Mouse (Mus musculus) cortical plate, adult 2 months (tissue): Measurements from ENCODE around the gene Sept8. TPM values are rescaled to one million over a fixed set of nuclear protein-coding genes. Genes with fewer than 3 reads are reported as not detected.

ENCODE experiments used
- H3K27ac ChIP-seq: fragments of 200-500 bp; 2 replicates; pipeline ENCODE4 v1.5.1; 2012; ENCODE audit warnings: low read length, control low read depth, inconsistent platforms; ENCODE audit not compliant: insufficient read depth
- H3K4me1 ChIP-seq: fragments of 200-500 bp; 2 replicates; pipeline ENCODE4 v1.6.1; 2011; ENCODE audit warnings: low read length; ENCODE audit not compliant: control insufficient read depth, insufficient read depth
- H3K4me3 ChIP-seq: fragments of 200-500 bp; 2 replicates; pipeline ENCODE4 v1.5.1; 2011; ENCODE audit warnings: mild to moderate bottlenecking, low read length, control low read depth; ENCODE audit not compliant: insufficient read depth
- CTCF ChIP-seq: fragments of 200-500 bp; IDR thresholded peaks from 2 replicates; pipeline ENCODE4 v1.5.1; 2011; ENCODE audit warnings: mild to moderate bottlenecking, control low read depth, low read length; ENCODE audit not compliant: insufficient read depth; ENCODE audit errors: extremely low read depth
- POLR2A ChIP-seq: fragments of 200-500 bp; IDR thresholded peaks from 2 replicates; pipeline ENCODE4 v1.6.1; 2011; ENCODE audit warnings: mild to moderate bottlenecking, low read length, control low read depth; ENCODE audit not compliant: insufficient read depth; ENCODE audit errors: extremely low read depth
- polyA plus RNA-seq: library from polyadenylated mRNA; depleted of rRNA; stranded (reverse); fragments of >200 nt; gene quantifications from 2 replicates; pipeline ENCODE4 v1.2.3, GENCODE M21; 2012; rRNA removed

Sept8 gene
- polyA plus RNA-seq, result 379 TPM in 2 replicates

- Histone ChIP-seq H3K4me3 (peak within 1 kb of the TSS; percentile 82), H3K4me1 (peaks cover 3% of the 10 kb centered on the region), H3K27ac (peak within 1 kb of the TSS; percentile 93)
These were observed at the start of gene Sept8 for GRCm38 (mm10) chr11:53519207-53520121. Gene Sept8 (plus strand): TSS chr11:53519257.

DNA sequence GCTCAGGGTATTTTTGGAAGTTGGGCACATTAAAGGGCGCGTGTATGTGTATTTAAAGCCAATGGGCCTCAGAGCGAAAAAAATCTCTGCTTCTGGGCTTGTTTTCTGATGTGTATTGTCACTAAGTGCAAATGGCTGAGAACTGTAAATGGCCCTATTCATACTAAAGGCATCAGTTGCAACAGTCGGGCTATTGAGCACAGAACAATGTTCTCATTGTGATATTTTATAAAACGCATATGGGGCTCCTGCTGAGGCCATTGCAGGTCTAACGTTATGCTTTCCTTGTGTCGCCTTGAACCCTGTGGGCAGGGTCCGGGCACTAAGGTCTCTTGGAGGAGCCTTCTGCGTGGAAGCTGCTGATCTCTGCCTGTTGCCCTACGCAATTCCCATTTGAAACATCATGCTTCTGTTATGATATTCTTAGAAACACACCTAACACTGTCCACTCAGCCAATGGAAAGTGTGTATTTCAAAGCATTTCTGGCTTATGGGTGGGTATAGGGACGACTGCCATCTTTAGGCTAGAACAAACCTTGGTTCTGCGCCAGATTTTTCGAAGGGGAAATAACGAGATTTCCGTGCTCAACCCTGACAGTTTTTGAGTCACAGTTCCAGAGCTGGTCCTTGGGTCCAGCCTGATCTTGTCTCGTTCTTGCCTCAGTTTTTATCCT, 49.6 kb upstream of the Sept8 start:
- Histone ChIP-seq H3K4me1 (peaks cover 8% of the 10 kb centered on the region), H3K4me3 (0 out of 2 replicates have a peak overlapping the region, but pooled peaks have one; percentile 3), H3K27ac (peak overlapping the region; percentile 88)
- TF ChIP-seq POLR2A (no peak), CTCF (no peak)

More at GRCm38 (mm10) chr11:53519207-53520121, at the start of gene Sept8:
- no peak for TF ChIP-seq CTCF
- TF ChIP-seq POLR2A, result no peak

DNA sequence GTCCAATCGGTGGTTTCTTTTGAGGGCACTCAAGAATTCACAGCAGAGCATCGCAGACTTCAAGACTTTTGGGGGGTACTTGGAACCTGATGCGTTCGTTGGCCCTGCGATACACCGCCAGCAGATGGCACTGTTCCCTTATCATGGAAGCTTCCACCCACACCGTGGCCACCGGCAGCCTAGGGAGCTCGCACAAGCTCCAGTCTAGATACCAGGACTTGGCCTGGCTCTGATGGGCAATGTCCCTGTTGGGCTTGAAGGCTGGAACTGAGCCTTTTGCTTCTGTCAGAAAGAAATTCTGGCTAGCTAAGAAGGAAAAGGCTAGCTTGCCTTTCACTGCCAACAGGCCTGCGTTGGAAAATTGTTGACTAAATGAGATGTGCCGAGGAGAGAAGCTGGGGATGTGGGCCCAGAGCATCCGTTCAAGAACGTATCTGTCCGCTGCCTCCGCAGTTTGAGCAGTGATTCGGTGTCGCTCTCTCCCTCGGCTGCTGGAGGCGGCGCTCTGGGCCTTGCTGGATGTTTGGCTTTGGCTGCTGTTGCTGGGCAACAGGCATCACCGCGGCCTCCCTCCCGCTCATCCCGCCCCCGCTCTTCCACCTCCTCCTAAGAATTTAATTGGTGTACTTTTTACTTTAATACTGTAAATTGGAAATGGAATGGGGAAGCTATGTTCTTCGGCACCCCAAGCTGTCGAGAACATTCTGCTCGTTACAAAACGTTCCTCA, 48.9 kb upstream of the Sept8 start, which contains the start of gene Gm9837:
Gene Gm9837 (minus strand): TSS at position 512 of the 728 bp plus-strand sequence.
- Histone ChIP-seq H3K27ac (peak within 1 kb of the TSS; percentile 92), H3K4me3 (peak within 1 kb of the TSS; percentile 3; the same call in 1 of the 2 replicates), H3K4me1 (peaks cover 8% of the 10 kb centered on the region)
- TF ChIP-seq CTCF (peak; percentile 91), POLR2A (peak; percentile 70; the same call in 1 of the 2 replicates)

DNA sequence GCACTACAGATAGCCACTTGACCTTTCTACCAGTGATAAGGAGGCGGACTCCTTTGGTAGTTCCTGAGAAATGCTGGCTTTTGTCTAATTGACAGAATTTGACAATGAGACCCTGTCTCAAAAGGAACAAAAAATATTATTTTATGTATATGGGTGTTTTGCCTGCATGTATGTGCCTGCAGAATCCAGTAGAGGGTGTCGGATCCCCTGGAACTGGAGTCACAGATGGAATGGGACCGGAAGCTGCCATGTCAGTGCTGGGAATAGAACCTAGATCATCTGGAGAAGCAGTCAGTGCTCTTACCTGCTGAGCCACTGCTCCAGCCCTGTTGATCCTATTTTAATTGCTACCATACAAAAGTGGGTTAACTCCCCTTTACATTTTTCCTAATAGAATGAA, 46.3 kb upstream of the Sept8 start:
- Histone ChIP-seq H3K4me1 (peaks cover 7% of the 10 kb centered on the region), H3K27ac (no peak overlapping the region), H3K4me3 (no peak overlapping the region)
- TF ChIP-seq CTCF (0 out of 2 replicates have a peak, but pooled peaks have one; percentile 18), POLR2A (no peak)

GRCm38 (mm10) chr11:53475620-53476019, 43.4 kb upstream of the Sept8 start:
- H3K4me1 ChIP-seq, result peaks cover 4% of the 10 kb centered on the region
- H3K27ac ChIP-seq, result 0 out of 2 replicates have a peak overlapping the region, but pooled peaks have one; percentile 65
- TF ChIP-seq POLR2A (no peak), CTCF (no peak)
- H3K4me3 ChIP-seq, result peak overlapping the region; percentile 2; the same call in 1 of the 2 replicates

DNA sequence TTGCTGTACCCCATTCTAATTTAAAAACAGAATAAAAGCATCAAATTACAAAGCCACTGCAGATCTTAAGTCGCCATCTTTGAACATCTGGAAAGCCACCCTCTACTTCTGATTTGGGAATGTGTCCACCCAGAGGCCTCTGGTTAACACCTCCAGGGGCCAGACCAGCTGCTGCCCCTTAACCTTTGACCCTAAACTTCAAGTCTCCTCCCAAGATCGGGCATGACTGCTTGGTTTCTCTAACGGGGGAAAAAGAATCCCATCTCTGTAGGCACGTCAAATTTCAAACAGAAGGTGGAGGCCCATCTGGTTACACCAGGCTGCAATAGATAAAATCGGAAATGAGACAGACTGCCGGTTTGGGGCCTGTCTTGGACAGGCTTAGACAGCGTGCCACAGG, 41.2 kb upstream of the Sept8 start:
- Histone ChIP-seq H3K4me1 (peaks cover 2% of the 10 kb centered on the region), H3K4me3 (peak overlapping the region; percentile 59), H3K27ac (no peak overlapping the region)
- TF ChIP-seq POLR2A, result no peak
- no peak for TF ChIP-seq CTCF

DNA sequence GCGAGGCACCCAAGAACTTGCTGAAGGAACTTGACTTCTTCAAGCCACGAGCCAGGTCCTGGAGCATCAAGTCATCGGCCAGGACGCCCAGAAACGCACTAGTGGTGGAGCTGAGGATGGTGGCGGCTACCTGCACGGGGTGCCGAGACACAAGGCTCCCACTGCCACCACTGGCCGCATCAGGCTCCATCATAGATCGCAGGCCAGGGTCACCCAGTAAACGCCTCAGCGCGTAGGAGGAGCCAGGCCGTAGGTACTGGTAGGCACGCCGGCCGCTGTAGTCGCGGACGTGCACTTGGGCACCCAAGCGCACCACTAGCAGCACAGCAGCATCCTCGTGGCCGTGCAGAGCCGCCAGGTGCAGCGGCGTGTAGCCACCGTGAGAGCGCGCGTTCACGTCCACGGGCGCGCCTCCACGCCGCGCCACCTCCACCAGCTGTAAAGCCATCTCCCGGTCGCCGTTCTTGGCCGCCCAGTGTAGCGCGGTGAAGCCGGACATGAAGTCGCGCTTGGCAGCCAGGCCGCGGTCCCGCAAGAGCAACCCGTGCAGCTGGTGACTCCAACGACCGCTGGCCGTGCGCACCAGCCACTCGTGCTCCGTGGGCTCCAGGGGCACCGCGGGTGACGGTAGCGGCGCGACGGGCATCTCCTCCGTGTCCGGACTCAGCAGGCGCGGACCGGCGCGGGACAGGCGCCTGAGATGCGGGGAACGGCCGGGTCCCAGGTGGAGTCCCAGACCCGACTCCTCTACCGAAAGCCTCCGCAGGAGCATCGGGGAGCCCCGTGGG, 40.5 kb upstream of the Sept8 start:
- Histone ChIP-seq H3K4me1 (peaks cover 2% of the 10 kb centered on the region), H3K27ac (peak overlapping the region; percentile 93), H3K4me3 (peak overlapping the region; percentile 59)
- TF ChIP-seq CTCF (no peak), POLR2A (peak; percentile 56; the same call in 1 of the 2 replicates)

DNA sequence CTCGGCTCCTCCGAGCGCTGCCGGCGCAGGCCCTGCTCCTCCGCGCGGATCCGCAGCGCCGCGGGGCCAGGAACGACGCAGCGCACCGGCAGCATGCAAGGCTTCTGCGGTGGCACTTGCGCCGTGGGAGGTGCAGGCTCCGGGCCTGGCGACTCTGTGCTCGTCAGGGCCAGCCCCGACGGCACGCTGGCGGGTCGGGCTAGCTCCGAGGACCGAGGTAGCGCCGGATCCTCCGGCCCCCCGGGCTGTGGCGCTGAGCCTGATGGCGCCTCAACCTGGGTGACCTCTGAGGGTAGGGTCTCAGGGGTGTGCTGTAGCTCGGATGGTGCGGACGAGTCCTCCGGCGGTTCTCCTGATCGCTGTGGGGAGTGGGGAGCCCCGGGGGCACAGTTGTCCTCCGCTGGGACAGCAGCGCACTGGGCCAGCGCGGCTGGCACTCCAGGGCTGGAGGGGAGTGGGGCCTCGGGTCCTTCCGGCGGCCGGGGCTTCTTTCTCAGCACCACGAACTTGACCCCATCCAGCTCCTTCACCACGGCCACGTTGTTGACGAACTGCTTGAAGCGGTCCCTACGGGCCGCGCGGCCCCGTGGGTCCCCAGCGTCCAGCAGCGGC, 39.8 kb upstream of the Sept8 start:
- TF ChIP-seq POLR2A, result no peak
- TF ChIP-seq CTCF, result no peak
- peaks cover 2% of the 10 kb centered on the region for H3K4me1 ChIP-seq
- H3K4me3 ChIP-seq, result peak overlapping the region; percentile 59
- H3K27ac ChIP-seq, result peak overlapping the region; percentile 93
